Mouse (Mus musculus): Measurements from ENCODE around the gene 1700042G07Rik.
A peak's percentile ranks its signal among the peaks of the same experiment; 100 is the strongest.
"Not testable (repeated sequence)": the region's sequence is repeated elsewhere in the genome, so short reads cannot be mapped to it uniquely, and the experiment has no call there.

1700042G07Rik gene

GRCm38 (mm10) chr4:116208891-116209290, 35.7 kb downstream of the 1700042G07Rik start:
- no peak for DNase-seq (ENCODE audit: low read depth)

GRCm38 (mm10) chr4:116215895-116216605, 42.9 kb downstream of the 1700042G07Rik start:
- DNase-seq (ENCODE audit: low read depth): no peak

GRCm38 (mm10) chr4:116217046-116217445, 43.9 kb downstream of the 1700042G07Rik start:
- DNase-seq (ENCODE audit: low read depth): no peak

- not testable (repeated sequence) for DNase-seq (ENCODE audit: low read depth)
Observed at GRCm38 (mm10) chr4:116217661-116218060, 44.5 kb downstream of the 1700042G07Rik start.

- DNase-seq (ENCODE audit: low read depth): no peak
Observed at GRCm38 (mm10) chr4:116219056-116219455, 45.9 kb downstream of the 1700042G07Rik start.

- DNase-seq (ENCODE audit: low read depth): no peak
Observed at GRCm38 (mm10) chr4:116220071-116220650, 47.0 kb downstream of the 1700042G07Rik start.

- DNase-seq (ENCODE audit: low read depth): no peak
Observed at GRCm38 (mm10) chr4:116220780-116221139, 47.6 kb downstream of the 1700042G07Rik start.

GRCm38 (mm10) chr4:116221140-116221851, 48.1 kb downstream of the 1700042G07Rik start, which contains the start of gene Pik3r3:
TSS of gene Pik3r3 (plus strand) at chr4:116221618.
- peak; percentile 96 for DNase-seq (ENCODE audit: low read depth)

GRCm38 (mm10) chr4:116221996-116222842, 49.0 kb downstream of the 1700042G07Rik start:
- DNase-seq (ENCODE audit: low read depth): peak; percentile 15

GRCm38 (mm10) chr4:116222843-116223119, 49.6 kb downstream of the 1700042G07Rik start:
- DNase-seq (ENCODE audit: low read depth): no peak
